Mouse (Mus musculus) olfactory bulb, adult 2 months (tissue): ENCODE measurements around the gene Nr5a2. TPM values are rescaled to one million over a fixed set of nuclear protein-coding genes. Genes with fewer than 3 reads are reported as not detected.

Experiments
- H3K27ac ChIP-seq: fragments of 200-500 bp; 2 replicates; pipeline ENCODE4 v1.5.1; 2012; ENCODE audit warnings: low read depth, low read length; ENCODE audit not compliant: insufficient read depth
- H3K4me1 ChIP-seq: fragments of 200-500 bp; 2 replicates; pipeline ENCODE4 v1.6.1; 2012; ENCODE audit warnings: low read length; ENCODE audit not compliant: control insufficient read depth, insufficient read depth
- H3K4me3 ChIP-seq: fragments of 200-500 bp; 2 replicates; pipeline ENCODE4 v1.5.1; 2012; ENCODE audit warnings: mild to moderate bottlenecking, low read depth, low read length, moderate library complexity; ENCODE audit not compliant: insufficient read depth
- CTCF ChIP-seq: fragments of 200-500 bp; IDR thresholded peaks from 2 replicates; pipeline ENCODE4 v1.5.1; 2012; ENCODE audit warnings: low read depth, mild to moderate bottlenecking, low read length, moderate library complexity; ENCODE audit not compliant: insufficient read depth
- POLR2A ChIP-seq: fragments of 200-500 bp; IDR thresholded peaks from 2 replicates; pipeline ENCODE4 v1.6.1; 2012; ENCODE audit warnings: mild to moderate bottlenecking, low read depth, low read length, moderate library complexity; ENCODE audit not compliant: insufficient read depth
- WGBS: fragments of 180-500 bp; shearing (Covaris S2); methylation state at CpG from one replicate; pipeline ENCODE4 v1.1.7; 2018; 5-methylcytosine and 5-hydroxymethylcytosine counted together
- polyA plus RNA-seq: library from polyadenylated mRNA; stranded (reverse); fragments of >200 nt; gene quantifications from 2 replicates; pipeline ENCODE4 v1.2.4, GENCODE M21; 2012; ENCODE audit warnings: low replicate concordance; ENCODE audit not compliant: missing spikeins, insufficient read depth, insufficient read length

Gene Nr5a2
- polyA plus RNA-seq, 1 experiment: not detected

- H3K4me1 ChIP-seq: no peaks in the 10 kb centered on the region
- H3K4me3 ChIP-seq: no peak overlapping the region
- 74% methylated on average over 5 of the region's 5 CpGs for WGBS
- H3K27ac ChIP-seq: no peak overlapping the region
- no peak for TF ChIP-seq POLR2A
- no peak for TF ChIP-seq CTCF
These were observed 19.6 kb downstream of the Nr5a2 start for GRCm38 (mm10) chr1:136940603-136941002.

DNA sequence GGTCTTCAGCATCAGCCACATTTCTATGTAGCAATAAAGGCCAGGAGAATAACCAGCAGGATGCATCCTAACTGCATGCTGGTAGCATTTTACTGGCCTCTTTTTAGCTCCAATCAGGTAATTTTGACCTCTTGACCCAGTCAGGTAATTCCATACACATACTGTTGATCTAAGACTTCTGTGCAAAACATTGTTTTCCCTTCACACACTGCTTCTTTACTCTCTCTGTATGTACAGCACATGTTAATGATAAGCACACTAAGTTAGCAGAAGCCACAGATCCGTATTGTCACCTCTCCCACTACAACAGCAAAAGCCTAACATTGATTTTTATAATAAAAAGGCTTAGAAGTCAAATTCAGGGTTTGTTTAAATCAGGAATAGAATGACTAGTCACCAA is 21.0 kb downstream of the Nr5a2 start:
- TF ChIP-seq CTCF: no peak
- no peak for TF ChIP-seq POLR2A
- no peaks in the 10 kb centered on the region for H3K4me1 ChIP-seq
- H3K4me3 ChIP-seq: no peak overlapping the region
- 90% methylated on average over 1 of the region's 1 CpGs for WGBS
- no peak overlapping the region for H3K27ac ChIP-seq

DNA sequence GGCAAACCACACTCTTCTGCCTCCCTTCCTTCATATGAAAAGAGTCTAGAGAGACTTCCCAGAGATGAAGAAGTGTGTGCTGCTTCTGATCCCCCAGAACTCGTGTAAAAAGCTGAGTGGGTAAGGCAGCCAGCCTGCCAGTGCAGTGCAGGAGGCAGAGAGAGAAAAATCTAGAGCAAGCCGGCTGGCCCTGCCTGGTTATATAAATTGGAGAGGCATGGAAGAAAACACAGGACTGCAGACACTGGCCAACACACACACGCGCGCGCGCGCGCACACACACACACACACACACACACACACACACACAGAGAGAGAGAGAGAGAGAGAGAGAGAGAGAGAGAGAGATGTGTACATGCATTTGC is 24.3 kb downstream of the Nr5a2 start:
- no peak overlapping the region for H3K27ac ChIP-seq
- TF ChIP-seq POLR2A (no peak), CTCF (no peak)
- no peaks in the 10 kb centered on the region for H3K4me1 ChIP-seq
- H3K4me3 ChIP-seq: no peak overlapping the region
- WGBS: 93% methylated on average over 9 of the region's 9 CpGs

- Histone ChIP-seq H3K27ac (no peak overlapping the region), H3K4me1 (no peaks in the 10 kb centered on the region), H3K4me3 (no peak overlapping the region)
- TF ChIP-seq POLR2A: no peak
- no peak for TF ChIP-seq CTCF
- 93% methylated on average over 8 of the region's 8 CpGs for WGBS
These were observed 24.8 kb downstream of the Nr5a2 start for GRCm38 (mm10) chr1:136935316-136935959.

- Histone ChIP-seq H3K4me1 (no peaks in the 10 kb centered on the region), H3K4me3 (no peak overlapping the region), H3K27ac (no peak overlapping the region)
- no peak for TF ChIP-seq CTCF
- no peak for TF ChIP-seq POLR2A
- 88% methylated on average over 10 of the region's 10 CpGs for WGBS
These were observed 26.2 kb downstream of the Nr5a2 start for GRCm38 (mm10) chr1:136934051-136934450.

DNA sequence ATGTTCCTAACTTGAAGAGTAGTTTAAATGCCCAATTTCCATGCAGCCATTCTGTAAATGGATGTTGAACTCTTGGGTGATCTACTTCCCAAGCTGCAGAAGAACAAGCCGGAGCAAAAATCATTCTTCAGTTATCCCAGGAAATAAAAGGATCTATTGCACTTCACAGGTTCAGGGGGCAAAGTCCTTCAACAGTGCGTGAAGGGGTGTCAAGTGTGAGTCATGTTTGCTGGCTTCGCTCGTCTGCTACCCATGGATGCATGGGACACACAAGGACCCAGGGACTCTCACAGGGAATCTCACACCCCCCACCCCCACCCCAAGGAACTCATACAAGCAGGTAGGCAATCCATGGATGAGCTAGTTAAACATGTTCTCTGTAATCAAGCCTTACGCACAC is 29.2 kb downstream of the Nr5a2 start:
- no peaks in the 10 kb centered on the region for H3K4me1 ChIP-seq
- 96% methylated on average over 5 of the region's 5 CpGs for WGBS
- H3K27ac ChIP-seq: no peak overlapping the region
- H3K4me3 ChIP-seq: no peak overlapping the region
- no peak for TF ChIP-seq POLR2A
- no peak for TF ChIP-seq CTCF

DNA sequence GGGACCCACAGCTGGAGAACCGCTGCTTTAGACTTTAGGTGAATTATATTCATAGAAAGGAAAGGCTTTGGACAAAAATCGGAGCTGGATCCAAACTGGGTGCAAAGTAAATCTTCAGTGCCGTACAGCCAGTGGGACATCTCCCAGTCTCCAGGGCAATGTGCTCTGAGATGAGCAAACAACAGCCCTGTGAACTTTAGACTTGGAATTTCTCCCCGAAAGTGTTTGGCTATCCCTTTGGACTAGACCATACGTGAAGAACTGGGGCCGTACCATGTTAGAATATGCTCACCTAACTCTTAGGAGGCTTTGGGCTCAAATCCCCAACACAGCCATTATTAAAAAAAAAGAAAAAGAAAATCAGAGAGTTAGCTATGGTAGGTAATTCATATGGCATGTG is 30.5 kb downstream of the Nr5a2 start:
- Histone ChIP-seq H3K4me3 (no peak overlapping the region), H3K27ac (no peak overlapping the region), H3K4me1 (no peaks in the 10 kb centered on the region)
- 97% methylated on average over 6 of the region's 6 CpGs for WGBS
- TF ChIP-seq CTCF (no peak), POLR2A (no peak)

DNA sequence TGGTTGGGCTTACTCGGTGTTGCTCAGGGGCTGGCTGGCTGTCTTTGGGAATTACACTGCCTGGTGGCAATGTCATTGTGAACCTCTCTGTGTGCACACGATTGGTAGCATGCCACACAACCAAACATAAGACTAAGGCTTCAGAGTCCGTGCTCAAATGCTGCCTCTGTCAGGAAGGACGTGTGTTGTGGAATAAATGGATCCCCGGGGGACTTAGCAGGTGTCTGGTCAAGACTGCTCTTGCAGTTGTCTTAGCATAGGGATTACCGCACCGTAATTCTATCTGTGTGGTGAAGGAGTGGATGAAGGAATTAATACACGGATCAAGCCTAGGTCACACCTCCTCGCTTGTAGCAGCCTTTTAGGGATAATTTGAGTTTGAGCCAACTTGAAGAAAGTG is 32.8 kb downstream of the Nr5a2 start:
- Histone ChIP-seq H3K4me3 (no peak overlapping the region), H3K27ac (no peak overlapping the region), H3K4me1 (no peaks in the 10 kb centered on the region)
- WGBS: 55% methylated on average over 9 of the region's 9 CpGs
- TF ChIP-seq POLR2A (no peak), CTCF (no peak)

DNA sequence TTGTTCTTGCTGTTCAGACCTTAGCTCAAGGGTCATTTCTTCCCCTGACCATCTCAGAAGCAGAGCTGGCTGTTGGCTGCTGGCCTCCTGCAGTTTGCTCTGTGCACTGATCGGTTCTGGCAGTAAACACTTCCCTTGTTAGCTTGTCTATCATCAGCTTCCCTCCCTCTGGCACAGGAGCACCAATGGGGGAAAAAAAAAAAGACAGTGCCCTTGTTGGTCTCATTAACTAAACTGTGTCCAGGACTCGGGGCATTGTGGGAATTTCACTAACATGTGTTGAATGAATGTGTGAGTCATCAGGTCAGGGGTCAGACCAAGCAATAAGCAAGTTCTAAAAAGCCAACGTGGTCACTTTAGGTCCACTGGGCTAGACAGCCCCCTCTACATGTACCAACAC is 34.2 kb downstream of the Nr5a2 start:
- Histone ChIP-seq H3K27ac (no peak overlapping the region), H3K4me1 (no peaks in the 10 kb centered on the region), H3K4me3 (no peak overlapping the region)
- 39% methylated on average over 3 of the region's 3 CpGs for WGBS
- TF ChIP-seq CTCF (no peak), POLR2A (no peak)

DNA sequence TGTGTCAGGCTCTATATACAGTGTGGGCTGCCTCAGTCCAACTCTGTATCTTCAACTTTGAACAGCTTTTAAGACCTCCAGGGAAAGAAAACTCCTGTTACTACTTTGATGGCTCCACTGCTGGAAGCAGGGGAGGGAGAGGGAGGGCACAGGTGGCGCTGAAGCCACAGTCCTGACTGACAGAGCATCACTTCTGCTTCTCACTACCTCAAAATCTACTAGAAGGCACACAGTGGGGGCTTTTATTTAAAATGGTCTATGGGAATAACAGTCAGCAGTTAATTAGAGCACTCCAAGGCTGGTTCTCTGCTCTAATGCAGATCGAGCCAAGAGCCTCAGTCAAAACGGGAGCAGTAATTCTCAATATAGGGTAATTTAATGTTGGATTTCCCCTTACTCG is 40.2 kb downstream of the Nr5a2 start:
- Histone ChIP-seq H3K4me3 (no peak overlapping the region), H3K27ac (no peak overlapping the region), H3K4me1 (no peaks in the 10 kb centered on the region)
- WGBS: 92% methylated on average over 4 of the region's 4 CpGs
- TF ChIP-seq POLR2A (no peak), CTCF (no peak)
